Mouse (Mus musculus): Measurements from ENCODE around the gene Cacna1c. TPM values are rescaled to one million over a fixed set of nuclear protein-coding genes. Genes with fewer than 3 reads are reported as not detected.

The Cacna1c gene
- total RNA-seq, 2 experiments from 2014 or later = 79.1 to 85.4 TPM

DNA sequence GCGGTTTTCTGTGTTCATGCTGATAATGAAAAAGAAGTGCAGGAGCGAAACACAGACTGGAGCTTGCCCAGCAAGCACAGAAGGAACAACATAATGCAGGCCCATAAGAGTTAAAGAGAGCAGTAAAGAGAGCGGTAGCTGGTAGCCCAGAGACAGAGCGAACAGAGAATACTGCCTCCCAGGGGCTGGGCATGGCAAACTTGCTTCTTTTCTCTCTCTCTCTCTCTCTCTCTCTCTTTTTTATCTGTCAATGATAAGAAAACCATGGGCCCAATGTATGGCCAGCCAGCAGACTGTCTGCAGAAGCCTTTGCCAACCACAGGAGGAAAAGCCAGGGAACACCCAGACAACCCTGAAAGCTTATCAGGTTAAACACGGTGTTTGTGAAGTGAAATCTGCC, 365.4 kb downstream of the Cacna1c start:
- no peak for DNase-seq (ENCODE audit: low spot score in 2 of 2)

DNA sequence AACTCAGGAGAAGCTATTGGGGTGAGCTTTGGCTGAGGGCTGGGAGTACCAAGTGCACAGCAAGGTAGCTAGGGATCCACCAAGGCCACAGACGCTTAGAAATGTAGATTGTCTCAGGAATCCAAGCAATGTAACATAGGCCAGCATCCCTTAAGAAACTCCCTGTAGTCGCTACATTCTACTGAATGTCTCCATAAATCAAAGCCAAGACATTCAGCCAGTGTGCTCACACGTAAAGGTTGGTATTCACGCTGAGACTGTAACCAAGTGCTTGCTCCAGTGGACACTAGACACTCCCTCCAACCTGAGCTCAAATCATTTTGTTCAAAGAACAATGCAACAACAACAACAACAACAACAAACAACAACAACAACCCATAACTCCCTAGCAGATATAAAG, 368.0 kb downstream of the Cacna1c start:
- DNase-seq (ENCODE audit: low spot score in 2 of 2) = no peak

DNA sequence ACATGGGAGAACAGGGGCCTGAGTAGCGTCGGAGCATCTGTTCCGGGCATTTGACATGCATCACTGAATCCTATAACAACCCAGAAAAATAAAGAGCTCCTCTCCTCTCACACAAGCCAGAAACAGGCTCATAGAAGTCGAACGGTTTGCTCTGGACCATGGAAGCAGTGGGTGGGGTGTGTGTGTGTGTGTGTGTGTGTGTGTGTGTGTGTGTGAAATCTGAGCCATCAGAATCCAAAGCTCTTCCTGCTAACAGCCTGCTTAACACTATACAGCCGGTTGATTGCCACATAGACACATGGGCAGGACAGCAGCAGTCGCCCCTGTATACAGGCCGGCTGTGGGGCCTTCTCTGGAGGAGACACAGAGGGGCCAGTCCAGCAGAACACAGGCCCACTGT, 368.7 kb downstream of the Cacna1c start:
- no peak for DNase-seq (ENCODE audit: low spot score in 2 of 2)

DNA sequence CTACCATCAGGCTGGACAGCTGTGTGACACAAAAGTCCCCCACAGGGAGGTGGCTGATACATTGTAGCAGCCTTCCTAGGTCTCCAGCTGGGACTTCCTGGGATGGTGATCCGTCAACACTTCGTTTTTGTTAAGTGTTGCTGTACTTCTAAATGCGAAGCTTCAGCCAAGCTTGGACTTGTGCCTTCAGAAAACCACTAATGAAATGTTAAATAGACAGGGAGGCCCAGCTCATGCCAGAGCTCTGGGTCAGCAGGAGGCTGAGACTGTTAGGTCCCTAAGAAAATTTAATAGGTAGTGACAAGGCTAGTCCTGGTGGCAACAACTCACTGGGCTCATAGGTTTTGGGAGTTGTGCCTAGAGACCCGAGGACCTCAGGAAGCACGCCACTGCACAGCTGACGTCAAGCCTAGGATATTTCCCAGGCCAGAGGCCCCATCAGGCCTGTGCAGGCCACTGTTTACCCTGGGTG, 370.8 kb downstream of the Cacna1c start:
- DNase-seq (ENCODE audit: low spot score in 2 of 2) = no peak

DNA sequence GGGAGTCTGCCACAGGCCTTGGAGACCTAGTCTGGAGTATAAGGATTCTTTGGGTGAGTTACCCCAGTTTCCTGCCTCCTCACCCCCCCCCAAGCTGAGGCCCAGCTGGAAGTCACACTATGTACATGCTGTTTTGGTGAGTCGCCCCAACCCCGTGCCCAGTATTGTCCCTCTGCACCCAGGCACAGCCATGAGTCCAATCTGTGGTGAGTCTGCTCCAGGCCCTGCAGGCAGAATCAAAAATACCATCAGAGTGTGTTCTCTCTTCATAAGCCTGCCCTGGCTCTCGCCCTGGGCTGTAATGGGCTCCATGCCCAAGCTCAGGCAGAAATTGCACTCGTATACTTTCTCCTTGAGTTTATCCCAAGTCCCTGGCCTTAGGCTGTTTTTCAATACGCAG, 374.7 kb downstream of the Cacna1c start:
- no peak for DNase-seq (ENCODE audit: low spot score in 2 of 2)

DNA sequence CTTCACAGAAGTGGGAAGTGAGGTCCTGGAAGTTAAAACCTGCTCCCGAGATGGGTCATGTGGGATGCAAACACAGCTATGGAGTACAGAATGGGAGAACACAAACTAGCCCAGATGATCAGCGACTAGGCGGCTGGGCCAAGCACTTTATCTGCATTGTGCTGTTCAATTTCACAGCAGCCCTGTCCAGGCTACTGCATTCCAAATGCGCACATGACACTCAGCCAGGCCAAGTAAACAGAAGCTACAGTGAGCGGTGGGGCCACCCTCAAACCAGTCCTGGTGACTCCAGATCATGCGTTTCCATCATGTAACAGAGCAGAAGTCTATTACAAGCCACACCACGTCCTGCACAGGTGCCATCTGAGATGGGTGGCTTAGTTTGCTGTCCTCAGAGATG, 376.6 kb downstream of the Cacna1c start:
- no peak for DNase-seq (ENCODE audit: low spot score in 2 of 2)

DNA sequence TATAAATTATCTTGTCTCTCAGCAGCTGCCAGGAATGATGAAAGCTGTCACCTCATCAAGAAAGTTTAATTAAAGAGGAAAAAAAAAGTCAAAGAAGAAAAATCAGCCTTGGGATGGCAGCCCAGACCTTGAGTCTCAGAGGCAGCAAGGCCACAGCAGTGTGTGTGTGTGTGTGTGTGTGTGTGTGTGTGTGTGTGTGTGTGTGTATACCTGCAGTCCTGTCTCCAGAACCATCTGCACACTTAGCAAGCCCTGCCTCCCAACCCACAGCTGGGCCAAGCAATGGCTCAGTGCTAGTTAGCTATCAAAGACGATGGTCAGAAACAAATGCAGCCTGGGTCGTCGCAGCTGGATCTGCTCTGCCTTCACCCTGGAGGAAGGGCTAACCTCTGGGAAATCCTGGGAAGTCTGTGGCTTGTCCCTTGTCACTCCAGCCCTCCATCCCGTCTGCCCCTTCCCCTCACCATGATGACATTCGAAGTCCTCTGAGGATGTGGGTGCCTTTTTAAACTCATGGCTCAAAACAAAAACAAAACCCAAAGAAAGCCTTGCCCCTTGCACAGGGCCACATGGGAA, 378.2 kb downstream of the Cacna1c start:
- DNase-seq (ENCODE audit: low spot score in 2 of 2) = no peak

DNA sequence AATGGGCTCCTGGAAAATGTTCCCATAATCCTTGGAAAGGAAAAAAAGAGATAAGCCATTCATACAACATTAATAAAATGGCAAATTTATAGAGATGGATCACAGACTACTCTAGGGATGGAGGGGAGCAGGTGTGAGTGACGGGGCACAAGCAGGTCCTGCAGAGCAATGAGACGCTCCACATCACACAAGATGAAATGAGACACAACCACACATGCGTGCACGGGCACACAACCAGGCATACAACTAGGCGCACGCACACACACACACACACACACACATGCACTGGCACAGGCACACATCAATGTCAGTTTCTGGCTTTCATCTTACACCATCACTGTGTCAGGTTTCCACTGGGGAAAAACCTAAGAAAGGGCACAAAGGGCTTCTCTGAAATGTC, 380.0 kb downstream of the Cacna1c start:
- no peak for DNase-seq (ENCODE audit: low spot score in 2 of 2)

DNA sequence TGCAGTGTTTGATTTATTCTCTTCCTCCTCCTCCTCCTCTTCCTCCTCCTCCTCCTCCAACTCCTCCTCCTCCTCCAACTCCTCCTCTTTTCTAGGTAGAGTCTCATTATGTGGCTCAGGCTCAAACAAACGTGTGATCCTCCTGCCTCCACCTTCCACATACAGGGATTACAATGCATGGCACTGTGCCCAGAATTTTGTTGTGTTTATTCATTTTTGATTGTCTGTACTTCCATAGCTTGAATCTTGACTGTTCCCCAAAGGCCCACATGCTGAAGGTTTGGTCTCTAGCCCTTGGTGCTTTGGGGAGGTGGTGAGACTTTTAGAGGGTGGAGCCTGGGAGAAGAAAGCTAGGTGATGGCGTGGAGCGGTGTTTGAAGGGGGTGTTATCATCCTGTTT, 383.7 kb downstream of the Cacna1c start:
- DNase-seq (ENCODE audit: low spot score in 2 of 2) = no peak

DNA sequence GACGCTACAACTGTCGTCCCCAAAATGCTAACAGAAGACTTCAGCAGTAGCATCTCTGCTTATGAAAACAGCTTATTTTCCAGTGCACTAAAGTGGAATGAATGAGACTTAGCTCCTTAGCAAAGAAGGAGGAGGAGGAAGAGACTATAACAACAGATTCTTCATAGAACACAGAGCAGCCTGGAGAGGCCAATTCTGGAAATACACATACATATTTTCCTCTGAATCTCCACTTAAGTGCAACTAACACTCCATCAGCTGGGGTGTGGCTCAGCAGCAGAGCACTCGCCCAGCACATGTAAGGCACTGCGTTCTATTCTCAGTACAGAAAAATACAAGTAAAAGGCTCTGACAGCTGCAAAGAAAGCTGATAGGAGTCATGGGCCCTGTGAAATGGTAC, 384.2 kb downstream of the Cacna1c start:
- no peak for DNase-seq (ENCODE audit: low spot score in 2 of 2)

DNA sequence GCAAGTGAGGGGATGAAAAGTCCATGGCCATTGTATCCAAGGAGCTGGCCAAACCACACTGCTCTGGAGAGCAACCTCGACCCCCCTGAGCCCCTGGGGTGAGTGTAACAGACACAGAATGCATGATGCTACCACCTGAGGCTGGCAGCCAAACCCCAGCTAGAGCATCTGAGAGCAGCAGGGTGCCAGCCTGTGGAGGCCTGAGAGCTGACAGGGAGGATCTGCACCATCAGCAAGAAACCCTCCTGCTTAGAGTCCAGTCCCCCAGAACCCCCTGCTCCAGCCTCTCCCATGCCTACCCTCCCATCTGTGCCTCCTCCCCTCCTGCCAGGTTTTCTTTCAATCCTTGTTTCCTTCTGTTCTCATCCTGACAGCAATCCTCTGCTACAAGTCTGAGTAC, 385.4 kb downstream of the Cacna1c start:
- DNase-seq (ENCODE audit: low spot score in 2 of 2) = no peak

DNA sequence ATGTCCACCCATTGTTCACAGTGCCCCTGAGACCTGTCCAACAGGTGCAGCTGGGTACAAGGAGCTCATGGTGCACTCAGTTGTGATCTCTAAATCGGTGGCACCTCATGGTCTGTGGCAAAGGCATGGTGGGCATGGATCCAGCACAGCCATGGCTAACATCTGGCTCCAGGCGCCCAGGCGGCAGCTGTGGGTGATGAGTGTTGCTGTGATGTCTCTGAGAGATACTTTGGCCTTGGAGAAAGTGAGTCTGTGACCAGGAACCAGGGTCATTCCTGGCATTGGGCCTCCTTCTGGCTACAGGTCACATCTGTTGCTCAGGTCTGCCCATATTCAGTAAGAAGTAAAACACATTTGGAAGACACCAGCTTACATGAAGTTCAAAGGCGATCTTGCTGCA, 391.1 kb downstream of the Cacna1c start:
- DNase-seq (ENCODE audit: low spot score in 2 of 2) = no peak

DNA sequence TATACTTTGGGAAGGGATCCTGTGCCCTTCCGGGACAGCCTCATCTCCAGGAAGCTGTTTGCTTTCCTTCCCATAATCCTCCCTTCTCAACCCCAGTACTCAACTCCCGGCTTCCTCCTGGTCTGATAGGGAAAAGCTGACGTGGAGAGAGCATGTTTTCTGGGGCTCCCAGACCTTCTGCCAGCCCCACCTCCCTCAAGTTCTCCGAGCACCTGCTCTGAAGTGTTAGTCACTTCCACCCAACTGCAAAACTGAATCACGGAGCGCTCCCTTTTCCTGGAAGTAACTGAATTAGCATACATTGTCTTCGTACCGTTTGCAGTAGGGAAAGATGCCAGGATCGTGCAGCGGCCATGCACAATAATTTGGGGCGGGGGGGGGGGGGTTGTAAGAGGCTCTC, 393.9 kb downstream of the Cacna1c start:
- DNase-seq (ENCODE audit: low spot score in 2 of 2) = no peak

DNA sequence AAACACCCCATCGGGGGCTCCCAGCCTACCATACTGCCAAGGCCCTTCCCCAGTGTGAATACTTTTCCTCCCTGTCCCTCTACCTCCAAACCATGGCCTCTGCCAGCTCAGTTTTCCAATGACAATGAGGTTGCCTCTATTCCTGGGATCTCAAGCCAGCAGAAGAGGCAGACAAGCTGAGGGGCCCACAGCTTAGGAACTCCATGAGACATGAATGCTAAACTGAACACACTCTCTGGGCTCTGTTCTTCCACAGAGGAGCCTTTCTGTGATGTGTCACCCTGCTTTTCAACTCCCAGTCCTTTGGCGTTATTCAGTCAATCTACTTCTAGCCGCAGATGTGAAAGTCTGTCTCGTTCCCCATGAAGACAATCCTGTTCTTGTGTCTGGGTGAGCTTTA, 399.8 kb downstream of the Cacna1c start:
- no peak for DNase-seq (ENCODE audit: low spot score in 2 of 2)

DNA sequence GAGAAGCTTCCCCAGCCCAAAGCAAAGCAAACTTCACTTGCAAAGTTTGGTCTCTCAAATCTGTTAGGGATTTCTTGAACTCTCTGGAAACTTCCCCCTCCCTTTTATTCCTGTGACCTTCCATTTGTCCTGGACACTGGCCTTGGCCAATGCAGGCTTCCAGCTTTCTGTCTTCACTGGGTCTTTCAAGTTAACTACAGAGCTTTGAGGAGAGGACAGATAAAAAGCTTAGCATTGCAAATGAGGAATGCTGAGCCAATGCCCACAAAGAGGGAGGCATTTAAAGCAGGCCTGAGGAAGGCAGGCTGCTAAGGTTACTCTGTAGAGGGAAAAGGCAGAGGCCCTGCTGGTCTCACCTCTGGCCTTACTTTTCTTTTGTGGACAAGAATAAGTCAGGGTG, 400.5 kb downstream of the Cacna1c start:
- DNase-seq (ENCODE audit: low spot score in 2 of 2) = no peak

DNA sequence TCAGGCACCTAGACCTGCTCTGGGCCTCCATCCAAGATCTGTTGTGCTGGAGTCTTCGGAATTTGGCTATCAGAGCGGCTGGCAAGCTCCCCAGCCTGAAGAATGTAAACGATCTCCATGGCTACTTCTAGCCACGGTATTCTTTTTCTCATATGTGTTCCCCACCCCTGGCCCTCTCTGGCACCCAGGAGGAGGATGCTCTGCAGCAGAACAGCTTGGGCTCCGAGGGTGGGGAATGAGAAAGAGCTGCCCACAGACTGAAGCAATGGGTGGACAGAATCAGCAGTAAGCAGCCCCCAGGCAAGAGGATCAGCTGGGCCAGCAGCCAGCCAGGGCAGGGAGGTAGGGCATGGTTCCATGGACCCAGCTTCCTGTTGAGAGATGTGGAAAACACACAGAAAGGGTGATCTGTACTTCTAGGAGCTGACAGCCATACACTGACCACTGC, 404.3 kb downstream of the Cacna1c start:
- peak in 1 of 2 experiments; percentile 44 for DNase-seq (ENCODE audit: low spot score in 2 of 2)

DNA sequence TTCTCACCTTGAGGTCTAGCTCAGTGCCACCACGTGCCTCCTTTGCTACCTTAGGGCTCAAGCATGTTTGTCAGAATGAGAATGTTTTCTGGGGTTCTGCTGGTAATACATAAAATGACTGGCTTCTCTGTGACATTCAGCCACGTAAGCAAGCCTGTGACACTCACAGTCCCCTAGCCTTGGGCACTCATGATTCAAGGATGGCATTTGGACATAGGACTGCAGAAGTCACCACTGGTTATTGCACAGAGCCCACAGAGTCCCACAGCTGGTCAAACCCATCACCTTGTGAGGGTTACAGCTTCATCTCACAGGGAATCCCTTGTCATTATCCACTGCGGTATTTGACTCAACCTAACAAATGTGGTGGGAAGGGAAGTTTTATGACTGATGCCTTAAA, 408.3 kb downstream of the Cacna1c start:
- no peak for DNase-seq (ENCODE audit: low spot score in 2 of 2)

DNA sequence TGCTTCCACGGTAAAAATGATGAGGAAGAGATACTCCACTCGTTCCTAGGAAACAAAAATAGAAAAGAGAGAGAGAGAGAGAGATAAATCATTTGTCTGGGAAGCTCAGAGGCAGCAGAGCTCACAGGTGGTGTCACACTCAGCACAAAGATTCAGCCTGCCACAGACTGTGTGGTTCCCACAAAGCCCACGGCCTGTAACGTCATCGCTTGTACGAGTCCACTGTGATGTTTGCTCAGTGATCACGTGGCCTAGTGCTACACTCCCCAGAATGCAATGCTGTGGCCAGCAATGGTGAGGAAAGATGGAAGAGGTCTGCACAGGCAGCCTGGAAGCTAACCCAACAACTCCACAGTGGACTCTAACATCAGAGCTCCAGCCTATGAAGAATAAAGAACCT, 415.9 kb downstream of the Cacna1c start:
- DNase-seq (ENCODE audit: low spot score in 2 of 2) = no peak

DNA sequence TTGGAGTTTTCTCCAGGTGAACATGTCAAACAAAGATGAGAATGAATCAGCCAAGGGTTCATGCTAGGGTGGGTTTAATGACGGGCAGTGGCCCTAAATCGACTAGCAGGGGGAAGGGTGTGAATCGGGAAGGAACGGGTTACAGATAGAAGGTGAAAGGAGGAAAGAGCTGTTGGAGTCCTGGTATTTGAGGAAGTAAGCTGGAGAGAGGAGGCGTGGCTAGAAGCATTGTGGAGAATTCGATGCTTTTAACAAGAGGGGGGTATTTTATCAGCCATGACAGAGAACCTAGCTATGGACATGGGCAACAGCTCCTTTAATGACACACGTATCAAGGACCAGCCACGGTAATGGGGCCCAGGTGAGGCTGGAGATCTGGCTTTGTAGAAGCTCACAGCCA, 417.0 kb downstream of the Cacna1c start:
- no peak for DNase-seq (ENCODE audit: low spot score in 2 of 2)

DNA sequence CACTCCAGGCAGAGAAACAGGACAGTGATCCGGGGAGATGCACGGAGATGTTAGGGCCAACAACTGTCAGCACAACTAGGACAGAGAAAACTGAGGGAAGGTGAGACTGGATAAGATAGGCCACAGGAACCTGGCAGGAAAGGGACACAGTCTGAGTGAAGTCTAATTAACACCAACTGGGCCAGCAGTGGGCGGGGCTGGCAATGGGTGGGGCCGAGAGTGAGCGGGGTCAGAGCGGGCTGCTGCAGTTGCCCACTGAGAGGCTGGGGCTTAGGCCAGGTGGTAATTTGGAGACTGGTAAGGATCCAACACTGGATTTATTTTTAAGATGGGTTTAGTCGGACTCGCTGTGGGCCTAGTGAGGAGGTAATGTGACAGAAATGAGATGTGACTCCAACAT, 418.8 kb downstream of the Cacna1c start:
- DNase-seq (ENCODE audit: low spot score in 2 of 2) = no peak

DNA sequence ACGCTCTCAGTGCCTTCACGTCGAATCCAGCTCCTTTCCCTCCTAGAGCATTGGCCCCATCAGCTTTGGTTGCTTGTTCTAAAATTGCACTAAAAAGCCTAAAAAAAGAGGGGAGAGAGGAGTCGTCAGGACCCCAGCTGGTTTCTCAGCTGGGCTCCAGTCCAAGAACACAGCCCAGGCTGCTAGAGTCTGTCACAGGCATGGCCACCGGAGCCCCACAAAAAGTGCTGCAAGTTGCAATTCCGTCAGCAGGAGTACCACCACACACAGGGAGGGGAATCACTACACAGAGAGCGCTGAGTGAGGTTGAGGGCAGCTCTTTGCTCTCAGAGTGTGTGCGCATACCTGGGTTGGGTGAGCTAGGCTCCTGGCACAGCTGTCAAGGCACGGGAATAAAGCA, 419.8 kb downstream of the Cacna1c start:
- DNase-seq (ENCODE audit: low spot score in 2 of 2) = peak in 1 of 2 experiments; percentile 39

DNA sequence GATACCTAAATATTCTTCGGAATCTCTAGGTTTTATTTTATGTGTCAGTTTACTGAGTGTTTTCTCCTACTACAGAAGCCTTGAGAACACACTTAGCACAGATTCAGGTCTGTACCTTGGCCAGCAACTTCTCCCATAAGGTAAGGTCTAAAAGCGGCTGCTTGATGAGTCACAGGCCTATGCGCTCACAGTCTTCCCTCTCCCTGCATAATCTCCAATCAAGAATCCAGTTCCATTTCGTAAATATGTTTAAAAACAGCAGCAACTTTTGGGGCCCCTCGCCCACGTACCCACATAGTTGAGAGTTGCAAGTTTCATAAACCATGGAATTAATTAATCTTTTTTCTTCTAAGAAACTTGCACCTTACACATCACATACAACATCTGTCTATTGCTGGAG, 423.6 kb downstream of the Cacna1c start:
- no peak for DNase-seq (ENCODE audit: low spot score in 2 of 2)

DNA sequence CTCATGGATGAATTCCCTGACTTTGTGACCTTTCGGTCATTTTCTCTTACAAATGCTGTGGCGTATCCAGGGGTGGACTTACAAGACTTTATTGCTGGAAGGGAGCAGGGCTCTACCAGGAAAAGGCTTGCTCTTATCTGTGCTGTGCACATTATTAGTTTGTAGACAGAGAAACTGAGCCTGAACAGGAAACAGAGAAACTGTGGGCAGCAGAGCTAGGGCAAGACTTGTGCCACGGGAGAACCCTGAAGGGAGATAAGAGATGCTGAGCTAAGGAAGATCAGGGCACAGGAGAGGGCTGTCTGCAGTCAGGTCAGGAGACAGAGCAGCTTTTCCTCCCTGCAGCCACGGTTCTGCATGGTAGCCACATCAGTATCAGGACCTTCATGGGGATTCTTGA, 425.1 kb downstream of the Cacna1c start:
- no peak for DNase-seq (ENCODE audit: low spot score in 2 of 2)

DNA sequence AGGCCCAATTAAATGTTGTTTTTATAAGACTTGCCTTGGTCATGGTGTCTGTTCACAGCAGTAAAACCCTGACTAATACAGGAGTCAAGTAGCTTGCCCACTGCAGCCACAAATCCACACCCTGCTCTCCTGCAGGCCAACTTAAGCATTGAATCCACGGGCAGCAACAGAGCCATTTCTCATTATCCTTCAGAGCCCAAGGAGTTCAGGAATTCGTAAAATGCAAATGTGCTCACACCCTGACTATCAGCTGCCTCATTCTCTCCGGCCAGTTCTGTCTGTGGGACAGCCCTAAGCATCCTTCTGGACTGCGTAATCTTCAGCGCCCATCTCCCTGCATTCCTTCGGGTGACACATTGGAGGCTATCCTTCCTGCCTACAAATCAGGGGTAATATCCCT, 425.8 kb downstream of the Cacna1c start:
- no peak for DNase-seq (ENCODE audit: low spot score in 2 of 2)

Data from layer of hippocampus, postnatal 14 days (tissue).